Mouse (Mus musculus) adrenal gland, postnatal 0 days (tissue): ENCODE measurements around the gene Klrb1. TPM values are rescaled to one million over a fixed set of nuclear protein-coding genes. Genes with fewer than 3 reads are reported as not detected.

Experiments
- polyA plus RNA-seq: library from polyadenylated mRNA; unstranded; fragments of >200 nt; fragmentation: Nextera tagmentation; extraction: Ambion mirVana; gene quantifications from 2 replicates; pipeline ENCODE4 v1.2.1, GENCODE M21; 2015

Gene Klrb1
- not detected in 2 replicates for polyA plus RNA-seq

GRCm38 (mm10) chr6:128722959-128723358, at the start of gene Klrb1:
Gene Klrb1 (minus strand): TSS chr6:128723059.

GRCm38 (mm10) chr6:128662206-128662605, 60.7 kb downstream of the Klrb1 start, which contains the start of gene Clec2h:
Gene Clec2h (plus strand): TSS chr6:128662385.

Other genes starting within 250 kb of the Klrb1 start
- gene Pzp, start 196.3 kb downstream of the Klrb1 start, polyA plus RNA-seq = 29.3 and 42.7 TPM in 2 replicates
- gene A2ml1, start 141.5 kb downstream of the Klrb1 start, polyA plus RNA-seq = 0.80 and 1.3 TPM in 2 replicates
- 0.14 TPM in 1 of 2 replicates, not detected in the other for gene Klrb1a, start 99.5 kb downstream of the Klrb1 start, polyA plus RNA-seq
- 1.1 TPM in 1 of 2 replicates, not detected in the other for gene Clec2h, start 60.7 kb downstream of the Klrb1 start, polyA plus RNA-seq
- 0.46 and 0.57 TPM in 2 replicates for gene Klrb1c, start 66.2 kb upstream of the Klrb1 start, polyA plus RNA-seq
- gene Gm44511, start 103.3 kb upstream of the Klrb1 start, polyA plus RNA-seq = 0.43 TPM in 1 of 2 replicates, not detected in the other
- 0.25 and 0.65 TPM in 2 replicates for gene Klrb1b, start 103.3 kb upstream of the Klrb1 start, polyA plus RNA-seq
- 0.33 TPM in 1 of 2 replicates, not detected in the other for gene Clec2i, start 164.5 kb upstream of the Klrb1 start, polyA plus RNA-seq
- gene BC035044, start 168.1 kb upstream of the Klrb1 start, polyA plus RNA-seq = 1.2 and 1.4 TPM in 2 replicates
- gene Clec2g, start 211.3 kb upstream of the Klrb1 start, polyA plus RNA-seq = not detected in 2 replicates